Mouse (Mus musculus) kidney, postnatal 4 days (tissue): Measurements from ENCODE around the gene St6galnac5.

Experiments used
- DNase-seq, 2 experiments: peaks; one replicate each; pipeline ENCODE4 v3.0.0; 2021; ENCODE audit warnings: mixed read lengths in 2 of 2

Gene St6galnac5

DNA sequence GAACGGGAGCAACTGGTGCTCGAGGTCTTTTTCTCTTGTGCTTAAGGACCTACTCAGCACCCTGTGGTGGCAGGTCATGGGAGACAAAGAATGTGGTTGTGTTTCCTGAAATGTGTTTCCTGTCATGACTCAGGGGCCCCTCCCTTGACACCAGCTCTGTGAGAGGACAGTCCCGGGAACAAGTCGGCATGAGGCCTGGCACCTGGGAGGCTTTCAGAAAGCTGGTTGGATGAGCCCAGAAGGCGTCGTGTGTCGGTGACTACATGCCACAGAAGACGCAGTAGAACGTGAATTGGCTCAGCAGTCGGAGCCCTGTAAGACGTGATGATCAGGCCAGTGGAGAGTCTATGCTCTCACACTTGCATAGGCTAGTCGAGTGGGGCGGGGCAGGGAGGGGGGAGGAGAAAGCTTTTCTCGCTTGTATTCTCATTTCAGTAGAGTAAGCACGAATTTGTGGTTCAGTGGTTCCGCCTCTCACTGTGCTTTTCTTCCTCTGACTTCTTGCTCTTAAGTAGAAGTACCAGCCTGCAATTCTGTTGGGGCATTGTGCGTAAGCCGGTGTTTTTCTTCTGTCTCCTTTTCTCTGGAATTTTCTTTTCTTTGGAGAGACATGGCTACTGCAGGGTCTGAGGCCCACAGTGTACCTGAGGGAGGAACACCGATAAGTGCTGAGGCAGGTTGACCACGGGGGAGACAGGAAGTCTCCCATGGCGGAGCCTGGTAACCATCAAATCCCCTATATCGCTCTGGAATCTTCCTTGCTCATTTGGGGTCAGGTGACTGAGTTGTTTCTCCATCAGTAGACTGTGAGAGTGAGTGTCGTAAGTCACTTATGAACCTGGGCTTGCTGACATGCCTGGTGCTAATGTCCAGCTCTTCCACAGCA lies 69.6 kb downstream of the St6galnac5 start:
- DNase-seq: peak in 1 of 2 experiments; percentile 11

DNA sequence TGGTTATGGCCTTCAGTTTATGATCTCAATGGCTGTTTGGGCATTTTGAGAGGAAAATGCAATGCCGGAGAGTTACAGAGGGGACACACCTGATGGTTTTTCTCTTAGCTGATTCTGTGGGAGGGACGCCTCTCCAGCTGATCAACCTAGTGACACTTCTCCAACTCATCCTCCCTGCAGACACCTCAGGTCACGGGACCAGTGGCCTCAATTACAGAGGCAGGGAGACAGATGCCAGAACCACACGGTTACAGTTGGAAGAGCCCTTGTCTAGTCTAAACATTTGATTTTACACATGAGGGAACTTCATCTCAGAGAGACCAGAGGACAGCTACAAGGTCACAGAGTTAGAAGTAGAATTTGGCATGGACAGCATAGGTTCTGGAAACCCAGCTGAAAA lies 70.5 kb downstream of the St6galnac5 start:
- DNase-seq: no peak

DNA sequence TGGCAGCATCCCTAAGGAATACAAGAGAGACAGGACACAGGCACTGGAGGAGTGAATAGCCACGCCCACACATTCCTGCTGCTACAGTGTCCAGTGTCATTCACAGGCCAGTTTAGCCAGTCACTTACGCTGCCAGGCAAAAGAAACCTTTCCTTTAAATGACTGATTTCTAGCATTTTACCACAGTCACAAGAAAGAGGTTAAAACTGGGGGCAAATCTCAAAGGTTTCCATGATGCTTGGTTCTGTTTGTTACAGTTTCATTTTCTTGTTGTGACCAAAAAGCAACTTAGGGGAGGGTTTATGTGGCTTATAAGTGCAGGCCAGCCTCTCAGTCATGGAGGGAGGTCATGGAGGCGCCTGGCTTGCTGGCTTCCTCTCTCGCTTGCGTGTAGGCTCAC lies 74.4 kb downstream of the St6galnac5 start:
- no peak for DNase-seq

DNA sequence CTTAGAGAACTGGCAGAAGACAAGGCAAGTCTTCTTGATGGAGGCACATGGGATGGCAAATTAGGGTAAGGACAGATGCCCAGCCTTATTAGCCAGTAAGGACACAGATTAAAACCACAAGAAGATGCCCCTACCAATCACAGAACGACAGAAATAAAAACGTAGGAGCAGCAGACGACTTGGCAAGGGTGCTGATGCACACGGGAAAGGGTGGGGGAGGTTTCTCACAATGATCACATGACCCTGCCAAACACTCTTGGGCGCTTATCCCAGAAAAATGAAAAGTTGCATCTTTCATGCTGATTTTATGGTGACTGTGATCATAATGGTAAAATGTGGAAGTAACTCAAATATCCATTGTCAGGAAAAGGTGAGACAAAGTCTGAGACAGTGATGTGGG lies 75.0 kb downstream of the St6galnac5 start:
- DNase-seq: no peak

DNA sequence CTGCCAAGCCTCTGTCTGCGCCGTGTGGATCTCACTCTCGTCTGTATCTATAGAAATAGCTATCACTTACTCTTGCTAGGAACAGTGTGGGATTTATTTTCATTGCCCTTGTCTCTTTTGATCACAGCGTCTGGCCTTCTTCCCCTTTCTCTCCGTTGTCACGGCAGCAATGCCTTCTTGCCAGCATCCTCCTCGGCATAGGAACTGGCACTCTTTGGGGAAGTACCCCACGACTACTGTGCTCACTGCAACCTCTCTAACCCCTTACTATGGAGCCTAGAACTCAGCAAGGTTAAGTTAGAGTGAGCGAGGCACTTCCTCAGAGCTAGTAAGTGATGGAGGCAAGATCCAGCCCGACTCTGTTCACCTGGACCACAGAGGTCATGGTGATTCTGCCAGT lies 76.2 kb downstream of the St6galnac5 start:
- DNase-seq: no peak

DNA sequence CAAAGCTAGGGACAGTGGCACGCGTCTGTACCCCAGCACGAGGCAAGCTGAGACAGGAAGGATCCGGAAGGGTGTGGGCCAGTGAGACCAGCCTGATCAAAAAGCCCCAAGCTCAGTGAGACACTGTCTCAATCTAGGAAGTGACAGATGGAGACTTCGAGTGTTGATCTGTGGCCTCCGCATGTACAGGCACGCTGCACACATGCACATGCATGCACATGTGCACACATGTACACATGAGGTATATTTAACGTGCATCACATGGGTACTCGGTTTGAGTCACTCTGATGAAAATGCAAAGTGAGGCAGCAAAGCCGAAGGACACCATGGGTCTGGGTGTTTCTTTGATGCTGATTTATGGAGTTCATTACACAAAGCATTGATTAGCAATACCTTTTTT lies 77.0 kb downstream of the St6galnac5 start:
- DNase-seq: no peak

DNA sequence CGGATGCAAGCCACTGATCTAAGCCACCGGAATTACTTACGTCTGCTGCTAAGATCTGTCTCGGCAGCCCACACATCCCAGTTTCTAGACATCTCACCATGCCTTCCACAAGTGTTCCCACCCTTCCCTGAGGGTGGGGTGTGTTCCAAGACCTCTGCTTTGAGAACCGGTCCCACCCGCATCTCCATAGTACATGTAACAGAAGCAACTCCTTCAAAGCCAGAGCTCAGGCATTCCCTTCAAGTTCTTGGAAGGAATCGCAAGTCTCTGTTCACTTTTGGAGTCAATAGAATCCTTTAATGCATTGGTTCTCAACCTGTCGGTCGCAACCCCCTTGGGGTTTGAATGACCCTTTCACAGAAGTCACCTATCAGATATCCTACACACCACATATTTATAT lies 83.1 kb downstream of the St6galnac5 start:
- DNase-seq: no peak

DNA sequence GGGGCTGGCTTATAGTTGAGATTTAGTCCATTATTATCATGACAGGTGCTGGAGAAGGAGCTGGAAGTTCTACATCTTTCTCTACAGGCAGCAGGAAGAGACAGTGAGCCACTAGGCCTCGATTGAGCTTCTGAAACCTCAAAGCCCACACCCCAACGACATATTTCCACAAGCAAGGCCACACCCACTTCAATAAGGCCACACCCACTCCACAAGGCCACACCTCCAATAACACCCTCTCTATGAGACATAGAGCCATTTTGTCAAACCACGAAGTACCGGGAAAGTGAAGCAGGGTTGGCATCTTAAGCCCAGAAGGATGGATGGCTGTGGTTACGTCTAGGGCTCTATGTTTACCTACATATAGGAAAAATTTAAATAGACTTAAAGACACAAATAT lies 84.8 kb downstream of the St6galnac5 start:
- DNase-seq: no peak

DNA sequence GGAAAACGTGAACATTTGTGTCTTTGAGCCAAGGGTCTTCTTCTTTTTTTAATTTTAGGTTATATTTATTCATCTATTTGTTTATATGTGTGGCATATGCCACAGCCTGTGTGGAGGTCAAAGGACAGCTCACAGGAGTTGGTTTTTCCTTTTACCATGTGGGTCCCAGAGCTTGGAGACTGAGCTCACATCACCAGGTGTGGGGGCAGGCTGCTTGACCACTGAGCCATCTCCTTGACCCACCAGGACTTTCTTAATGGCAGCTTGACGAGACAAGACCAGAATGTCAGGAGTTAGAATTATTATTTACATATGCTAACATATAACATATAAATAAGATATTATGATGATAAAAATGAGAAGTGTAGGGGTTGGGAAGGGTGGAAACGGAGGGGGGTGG lies 85.9 kb downstream of the St6galnac5 start:
- no peak for DNase-seq

DNA sequence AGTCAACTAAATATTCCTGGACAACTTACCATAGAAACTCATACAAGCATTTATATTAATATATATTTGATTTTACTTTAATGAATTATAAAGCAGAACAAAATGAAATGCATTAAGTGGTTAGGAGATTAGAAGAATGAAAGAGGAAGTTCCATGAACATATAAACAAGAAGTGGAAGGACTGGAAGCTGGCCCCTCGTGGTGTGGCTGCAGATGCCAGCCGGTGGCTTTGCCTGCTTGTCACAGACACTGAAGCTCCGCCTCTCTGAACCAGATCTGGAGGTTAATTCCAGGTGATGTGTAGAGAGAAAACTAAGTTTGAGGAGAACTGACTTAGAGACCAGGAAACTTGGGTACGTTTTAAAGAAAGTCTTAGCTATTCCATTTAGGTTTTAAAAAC lies 87.1 kb downstream of the St6galnac5 start:
- no peak for DNase-seq

DNA sequence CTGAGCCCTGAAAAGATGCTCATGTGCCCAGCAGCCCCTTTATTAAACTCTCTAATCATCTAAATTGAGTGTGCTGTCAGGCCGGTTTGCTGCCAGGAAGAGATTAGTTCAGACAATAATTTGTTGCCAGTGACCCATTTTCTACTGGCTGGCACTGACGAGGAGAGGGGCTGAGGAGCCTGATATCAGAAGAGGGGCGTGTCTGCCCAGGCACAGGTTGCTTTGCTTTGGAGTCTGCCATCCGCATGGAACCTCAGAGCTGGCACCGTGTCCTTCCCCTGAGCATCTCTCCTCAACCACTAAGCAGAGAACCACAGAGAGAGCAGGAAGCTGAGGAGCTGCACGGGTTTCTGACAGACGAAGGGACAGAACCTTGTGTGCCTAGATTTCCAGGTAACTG lies 93.9 kb downstream of the St6galnac5 start:
- no peak for DNase-seq

DNA sequence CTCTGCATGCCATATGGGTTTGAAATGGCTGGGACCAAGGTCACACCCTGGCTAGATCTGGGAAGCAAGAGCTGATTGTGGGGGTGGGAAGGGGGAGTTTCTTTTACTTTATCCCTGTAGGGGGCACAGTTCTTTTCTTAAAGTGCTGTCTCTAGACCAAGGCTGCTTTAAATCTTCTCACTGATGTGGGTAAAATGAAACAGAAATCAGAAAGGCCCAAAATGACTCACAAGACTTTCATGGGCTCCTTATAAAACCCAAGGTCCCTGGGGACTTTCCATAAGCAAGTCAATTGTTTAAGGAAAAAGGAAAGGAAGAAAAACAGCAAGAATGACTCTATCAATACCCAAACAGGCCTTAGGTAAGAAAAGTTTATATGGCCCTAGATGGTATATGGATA lies 95.3 kb downstream of the St6galnac5 start:
- DNase-seq: no peak

DNA sequence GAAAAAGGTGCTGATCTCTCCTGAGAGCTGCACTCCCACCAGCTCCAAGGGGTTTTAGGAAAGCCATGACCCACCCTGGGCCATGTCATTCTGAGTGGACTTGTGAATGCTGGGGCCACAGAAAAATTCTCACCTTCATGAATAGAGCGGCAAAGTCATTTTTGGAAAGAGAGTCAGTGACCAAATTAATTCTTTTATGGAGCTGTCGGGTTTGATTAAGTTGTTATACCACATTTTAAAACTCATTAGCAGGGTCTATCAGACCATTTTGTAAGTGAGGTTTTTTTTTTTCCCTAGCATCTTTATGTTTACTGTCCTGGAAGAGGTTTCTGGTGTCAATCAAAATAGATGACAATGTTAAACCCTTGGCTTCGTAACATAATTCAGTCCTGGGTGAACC lies 98.5 kb downstream of the St6galnac5 start:
- no peak for DNase-seq

DNA sequence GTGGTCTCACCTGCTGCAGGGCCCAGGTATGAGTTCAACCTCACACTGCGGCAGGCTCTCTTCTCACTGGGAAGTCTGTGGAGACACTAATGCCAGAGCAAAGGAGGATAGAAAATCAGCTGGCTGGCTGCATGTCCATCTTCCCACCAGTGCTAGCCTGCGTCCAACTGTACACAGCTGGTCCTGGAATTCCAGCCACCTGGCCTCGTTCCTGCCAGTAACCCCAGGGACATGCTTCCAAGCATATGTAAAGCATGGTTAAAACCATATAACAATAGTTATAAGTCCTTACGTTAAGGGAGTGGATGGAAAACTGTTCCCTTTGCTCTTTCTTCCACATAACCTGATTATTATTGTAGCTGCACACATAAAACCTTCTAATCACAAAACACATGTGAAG lies 100.3 kb downstream of the St6galnac5 start:
- DNase-seq: no peak

DNA sequence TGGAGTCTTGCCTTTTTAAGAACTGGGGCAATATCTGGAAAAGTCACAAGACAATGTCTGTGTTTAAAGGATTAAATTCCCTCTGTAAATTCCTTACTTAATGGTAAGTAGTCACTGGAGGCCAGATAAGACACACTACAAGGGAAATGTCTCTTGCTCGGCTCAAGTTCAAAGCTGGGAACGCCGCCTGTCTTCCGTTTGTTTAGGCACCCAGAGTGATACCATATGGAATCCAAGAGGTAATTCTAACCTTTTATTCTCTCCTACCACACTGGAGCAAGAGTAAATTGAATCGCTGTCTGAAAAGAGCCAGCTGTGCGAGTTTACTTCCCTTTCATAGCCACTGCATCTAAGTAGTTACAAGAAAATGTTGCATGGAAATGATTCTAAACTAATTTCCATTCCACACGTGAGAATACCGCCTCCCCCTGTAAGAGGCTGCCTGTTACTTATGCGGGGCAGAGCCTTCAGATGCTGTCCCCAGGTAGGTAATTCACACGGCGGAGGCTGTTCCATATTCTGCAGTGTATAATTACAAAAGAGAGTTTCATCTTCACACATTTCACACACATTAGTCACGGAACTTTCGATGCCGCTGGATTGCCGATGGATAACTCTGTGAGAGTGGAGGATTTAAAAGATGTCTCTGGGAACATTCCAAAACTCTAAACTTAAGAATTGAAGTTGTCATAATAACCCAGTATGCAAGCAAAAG lies 101.8 kb downstream of the St6galnac5 start:
- peak; percentile 18 to 40 for DNase-seq

DNA sequence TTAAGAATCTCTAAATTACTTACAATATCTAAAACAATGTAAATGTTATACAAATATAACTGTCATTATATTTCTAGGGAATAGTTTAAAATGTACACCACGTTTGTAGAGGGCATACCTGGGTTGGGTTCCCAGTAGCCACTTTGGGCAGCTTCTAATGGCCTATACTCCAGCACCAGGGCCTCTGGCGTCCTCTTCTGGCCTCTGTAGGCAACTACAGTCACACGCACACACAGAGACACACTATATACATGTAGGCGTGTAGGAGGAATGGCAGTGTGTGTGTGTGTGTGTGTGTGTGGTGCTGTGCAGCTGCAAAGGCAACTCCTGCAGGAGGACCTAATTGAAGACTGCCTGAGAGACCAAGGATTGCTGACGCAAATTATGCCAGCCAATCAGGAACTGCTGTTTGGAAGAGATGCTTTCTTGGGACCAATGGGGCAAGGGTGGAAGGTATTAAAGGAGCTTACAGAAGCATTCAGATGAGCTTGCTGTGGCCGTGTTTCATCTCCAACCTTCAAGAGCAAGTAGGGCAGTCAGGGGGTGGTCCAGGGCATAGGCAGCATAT lies 106.2 kb downstream of the St6galnac5 start:
- no peak for DNase-seq

DNA sequence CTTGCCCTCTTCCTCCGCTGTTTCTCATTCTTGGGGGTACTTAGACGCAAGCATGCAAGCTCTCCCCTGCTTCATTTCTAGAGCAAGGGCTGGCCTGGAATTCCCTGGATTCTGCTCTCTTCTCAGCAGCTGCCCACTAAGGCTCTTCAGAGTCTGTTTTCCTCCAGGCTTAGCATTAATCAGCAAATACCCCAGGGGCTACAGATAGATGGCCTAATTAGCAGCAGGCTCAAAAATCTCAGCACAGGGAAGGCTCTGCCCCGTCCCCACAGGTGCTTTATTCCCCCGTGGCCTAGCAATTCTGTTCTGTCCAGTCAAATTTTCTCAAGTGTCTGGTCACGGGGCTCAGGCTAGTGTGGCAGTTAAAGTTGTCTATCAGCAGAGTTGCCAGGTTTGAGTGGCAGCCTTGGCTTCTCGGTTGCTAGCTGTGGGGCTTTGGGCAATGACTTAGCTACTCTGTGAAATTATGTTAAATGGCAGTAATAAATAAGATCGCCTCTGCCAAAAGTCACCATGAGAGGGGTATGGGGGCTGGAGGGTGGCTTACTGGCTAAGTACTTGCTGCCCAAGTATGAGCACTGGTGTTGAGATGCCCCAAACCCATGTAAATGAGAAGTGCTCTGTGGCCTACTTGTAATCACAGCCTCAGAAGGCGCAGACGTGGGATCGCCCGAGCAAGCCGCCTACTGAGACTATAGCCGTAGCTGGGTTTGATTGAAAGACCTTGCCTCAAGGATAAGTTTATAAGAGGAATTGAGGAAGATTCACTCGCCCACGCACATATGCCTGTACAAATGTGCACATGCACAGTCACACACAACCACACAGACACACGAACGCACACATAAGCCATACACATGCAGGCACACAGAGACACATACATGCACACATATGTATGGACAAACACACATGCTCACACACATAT lies 107.4 kb downstream of the St6galnac5 start:
- no peak for DNase-seq

DNA sequence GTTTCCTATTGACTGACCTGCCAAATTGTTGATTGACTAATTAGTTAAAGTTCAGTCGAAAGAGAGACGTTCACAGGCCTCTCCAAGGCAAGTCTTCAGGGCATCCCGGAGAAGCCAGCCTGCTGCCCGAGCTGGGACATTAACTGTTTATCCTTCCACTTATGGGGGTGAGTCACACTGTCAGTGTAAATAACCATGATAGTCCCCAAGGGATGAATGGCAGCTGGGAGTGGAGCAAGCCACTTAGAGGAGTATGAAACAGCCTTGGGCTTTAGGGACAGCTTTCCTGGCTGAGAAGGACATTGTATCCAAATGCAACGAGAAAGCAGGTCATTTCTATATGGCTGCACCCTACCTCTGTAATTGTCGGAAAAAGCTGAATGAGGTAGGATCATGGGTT lies 109.5 kb downstream of the St6galnac5 start:
- no peak for DNase-seq

DNA sequence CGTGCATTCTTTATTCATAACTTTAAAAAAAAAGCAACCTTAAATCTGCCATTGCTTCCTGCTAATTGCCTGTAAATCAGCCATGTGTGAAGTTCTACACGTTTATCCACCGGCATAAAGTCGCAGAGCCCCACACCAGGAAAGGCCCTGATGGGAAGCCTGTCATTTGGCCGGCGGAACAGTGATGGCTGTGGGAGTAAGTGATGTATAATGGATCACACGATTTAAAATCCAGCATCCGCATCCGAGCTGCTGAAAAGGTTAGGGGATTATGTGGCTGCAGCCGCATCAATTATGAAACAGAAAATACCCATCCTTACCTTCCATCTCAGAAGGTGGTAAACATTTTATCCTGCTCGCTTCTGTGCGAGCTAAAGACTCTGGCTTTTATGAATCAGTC lies 110.0 kb downstream of the St6galnac5 start:
- DNase-seq: no peak

DNA sequence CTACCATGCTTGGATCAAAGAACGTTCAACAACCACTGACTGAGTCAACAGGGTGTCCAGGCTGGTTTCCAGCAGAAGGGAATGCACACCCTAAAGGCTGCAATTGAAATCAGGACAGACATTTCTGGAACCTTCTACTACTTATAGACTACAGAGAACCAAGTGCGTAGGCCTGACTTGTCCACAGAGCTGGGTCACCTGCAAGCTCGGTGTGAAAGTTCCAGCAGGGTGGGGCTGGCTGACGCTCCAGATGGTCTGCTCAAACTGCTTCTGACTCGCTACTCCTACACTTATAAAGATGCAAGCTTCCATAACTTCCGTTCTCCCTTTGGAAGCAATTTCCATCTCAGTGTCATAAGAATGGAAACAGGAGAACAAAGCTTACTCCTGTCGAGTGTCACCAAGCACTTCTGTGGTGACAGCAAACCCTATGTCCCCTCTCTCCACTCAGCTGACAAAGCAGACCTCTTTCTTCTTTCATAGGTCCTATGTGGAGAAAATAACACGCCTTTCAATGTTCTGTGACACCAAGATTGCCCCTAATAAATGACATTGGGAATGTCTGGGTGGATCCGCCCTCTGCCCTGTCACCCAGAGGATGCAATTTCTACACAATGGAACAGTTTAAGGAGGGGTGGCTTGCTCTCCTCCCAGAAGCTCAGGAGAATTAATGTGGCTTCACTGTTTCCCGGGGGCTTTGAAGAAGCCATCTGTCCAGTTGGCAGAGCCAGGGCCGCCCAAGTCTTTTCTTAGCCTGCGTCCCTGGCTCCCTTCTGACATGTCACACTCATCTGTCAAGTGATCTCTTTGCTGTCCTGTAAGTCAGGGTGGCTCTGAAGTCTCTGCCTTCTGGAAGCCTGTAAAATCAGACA lies 114.2 kb downstream of the St6galnac5 start:
- no peak for DNase-seq

DNA sequence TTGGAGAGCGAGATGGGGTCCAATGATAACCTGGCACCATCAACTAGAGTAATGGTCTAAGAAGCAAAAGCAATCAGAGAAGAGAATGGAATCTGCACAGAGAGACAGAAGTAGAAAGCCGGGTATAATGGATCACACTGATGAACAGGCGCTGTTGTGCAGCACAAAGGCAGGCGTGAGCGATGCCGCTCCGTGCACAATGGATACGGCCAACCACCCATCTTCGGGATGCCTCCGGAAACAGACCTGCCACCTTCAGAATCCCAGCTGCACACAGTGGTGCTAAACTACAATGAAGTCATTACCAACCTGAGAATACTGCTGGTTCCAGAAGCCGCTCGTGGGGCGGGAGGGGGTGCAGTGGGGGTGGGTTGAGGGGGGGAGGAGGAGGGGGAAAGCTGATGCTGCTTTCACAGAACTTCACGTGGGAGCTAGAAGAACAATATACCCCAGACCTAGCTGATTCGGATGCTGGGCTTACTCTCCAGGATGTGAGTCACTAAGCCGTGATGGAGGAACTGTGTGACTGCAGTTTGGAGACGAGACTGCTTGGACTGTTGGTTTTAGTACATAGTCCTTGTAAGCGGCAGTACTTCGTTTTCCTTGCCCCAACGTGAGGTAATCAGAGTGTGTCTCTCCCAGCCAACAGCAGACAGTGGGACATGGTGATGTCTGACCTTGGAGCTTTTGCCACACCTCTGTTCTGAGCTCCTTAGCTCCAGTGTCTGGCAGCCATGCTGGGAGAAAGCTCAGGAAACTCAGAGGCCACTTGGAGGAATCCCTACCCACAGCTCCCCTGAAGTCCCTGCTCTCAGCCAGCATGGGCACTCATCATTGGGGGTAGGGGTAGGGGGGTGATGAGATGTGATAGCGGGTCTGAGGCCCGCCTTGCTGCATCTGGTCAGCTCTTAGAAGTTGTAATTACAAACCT lies 115.7 kb downstream of the St6galnac5 start:
- DNase-seq: no peak
